Mouse (Mus musculus): ENCODE measurements around the gene Nucb1. TPM values are rescaled to one million over a fixed set of nuclear protein-coding genes. Genes with fewer than 3 reads are reported as not detected.

Nucb1 gene
- 71.0 to 90.0 TPM (median 76.5 TPM) in 4 replicates for total RNA-seq (2023)

DNA sequence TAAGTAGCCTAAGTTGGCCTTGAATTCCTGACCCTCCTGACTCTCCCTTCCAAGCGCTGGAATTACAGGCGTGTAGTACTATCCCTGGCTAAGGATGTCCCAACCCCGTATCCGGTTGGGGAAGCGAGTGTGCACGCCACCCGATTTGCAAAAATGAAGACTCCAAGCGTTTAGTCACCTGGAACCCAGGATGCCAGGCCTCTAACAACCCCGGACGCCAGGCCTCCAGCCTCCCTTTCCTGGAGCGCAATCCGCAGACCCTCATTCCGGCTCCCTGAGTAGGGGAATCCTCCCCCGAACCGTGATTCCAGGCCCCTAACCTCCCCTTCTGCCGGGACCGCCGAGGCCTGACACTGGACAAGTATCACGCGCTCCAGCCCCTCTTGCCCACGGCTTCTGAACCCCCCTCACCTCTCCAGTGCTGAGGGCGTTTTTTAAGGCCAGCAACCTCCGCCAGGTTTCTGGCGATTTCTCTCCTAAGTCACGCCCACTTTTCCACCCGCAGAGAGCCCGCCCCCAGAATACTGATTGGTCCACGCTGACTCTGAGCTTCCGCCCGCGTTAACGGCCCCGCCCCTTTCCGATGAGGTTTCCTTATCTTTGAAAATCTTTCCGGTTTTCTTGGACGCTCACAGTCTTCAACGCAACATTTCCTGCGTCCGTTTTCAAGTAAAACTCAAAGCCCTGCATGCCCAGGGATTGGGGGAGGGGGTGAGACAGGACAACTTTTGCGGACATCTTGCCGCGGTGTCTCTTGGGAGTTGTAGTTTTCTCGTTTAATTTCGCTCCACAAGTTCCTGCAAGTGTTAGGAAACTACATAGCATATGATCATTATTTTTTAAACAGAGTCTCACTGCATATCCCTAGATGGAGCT lies at the start of gene Nucb1:
Nucb1 (minus strand) TSS at position 495 of the 876 bp plus-strand sequence.

GRCm38 (mm10) chr7:45554744-45555143 lies 44.5 kb upstream of the Nucb1 start, which contains the start of gene Hsd17b14:
TSS of gene Hsd17b14 (plus strand) at chr7:45554893.

GRCm38 (mm10) chr7:45525809-45526473 lies 15.7 kb upstream of the Nucb1 start, which contains the start of the genes Ppp1r15a and Plekha4:
TSS of gene Ppp1r15a (minus strand) at chr7:45526268.
TSS of gene Plekha4 (plus strand) at chr7:45526330.

GRCm38 (mm10) chr7:45488293-45489204 lies 21.7 kb downstream of the Nucb1 start, which contains the start of gene Dhdh:
TSS of gene Dhdh (minus strand) at chr7:45488805.

GRCm38 (mm10) chr7:45486761-45487415 lies 23.3 kb downstream of the Nucb1 start, which contains the start of gene Gm45808:
TSS of gene Gm45808 (minus strand) at chr7:45486811.

DNA sequence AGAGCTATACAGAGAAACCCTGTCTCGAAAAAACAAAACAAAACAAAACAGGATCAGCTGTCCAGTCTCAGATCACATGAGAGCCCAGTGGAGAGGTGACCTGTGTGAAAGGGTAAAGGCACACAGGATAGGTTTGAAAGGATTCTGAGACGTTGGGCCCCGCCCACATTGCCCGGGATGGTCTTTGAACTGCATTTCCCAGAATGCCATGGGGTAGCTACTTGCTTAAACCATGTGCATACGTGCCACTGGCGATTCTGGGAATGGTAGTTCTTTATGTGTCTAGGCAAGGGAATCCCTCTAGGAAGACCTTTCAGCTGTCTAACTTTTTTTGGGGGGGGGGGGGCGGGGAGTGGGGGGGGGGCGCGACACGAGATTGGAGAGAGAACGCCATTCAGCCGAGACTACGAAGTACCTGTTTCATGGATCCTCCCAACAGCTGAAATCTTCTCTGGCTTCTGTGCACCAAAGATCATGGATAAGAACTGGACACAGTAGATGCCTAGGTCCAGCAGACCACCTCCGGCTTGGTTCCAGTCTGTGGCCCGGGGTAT lies 28.8 kb downstream of the Nucb1 start, which contains the start of gene Tulp2:
Tulp2 (plus strand) TSS at position 504 of the 554 bp plus-strand sequence.

DNA sequence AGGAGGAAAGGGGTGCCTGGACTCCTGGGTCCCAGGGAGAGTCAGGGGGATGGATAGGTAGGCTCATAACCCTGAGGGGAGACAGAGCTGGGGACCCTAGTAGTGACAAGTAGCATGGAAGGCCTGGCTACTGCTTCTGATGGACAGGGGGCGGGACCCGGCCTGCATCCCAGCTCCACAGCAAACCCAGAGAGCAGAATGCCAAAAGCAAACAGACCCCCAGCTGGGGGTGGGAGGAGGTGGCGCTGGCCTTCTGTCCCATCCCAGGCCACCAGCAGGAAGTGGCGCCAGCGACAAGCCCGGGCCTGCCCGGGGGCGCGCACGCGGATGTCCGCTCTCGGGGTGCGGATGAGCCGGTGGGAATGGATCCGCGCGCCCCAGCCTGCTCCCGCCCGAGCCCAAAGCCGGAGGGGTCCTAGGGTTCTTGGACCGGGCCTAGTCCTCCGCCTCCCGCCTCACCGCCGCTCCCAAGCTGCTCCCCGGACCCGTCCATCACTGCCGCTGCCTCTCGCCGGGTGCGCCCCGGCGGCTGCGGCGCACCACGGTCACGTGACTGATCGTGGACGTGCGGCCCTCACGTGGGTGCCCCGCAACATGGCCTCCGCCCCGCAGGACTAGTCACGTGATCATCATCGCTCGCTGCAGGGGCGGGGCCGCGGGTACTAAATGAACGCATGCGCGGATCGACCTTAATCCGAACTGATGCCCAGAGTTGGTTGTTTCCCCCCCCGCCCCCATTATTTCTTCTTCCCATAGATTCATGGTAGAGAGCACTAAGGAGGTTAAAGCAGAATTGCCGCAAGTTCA lies 43.7 kb downstream of the Nucb1 start, which contains the start of gene Bax:
Bax (minus strand) TSS at position 616 of the 807 bp plus-strand sequence.

DNA sequence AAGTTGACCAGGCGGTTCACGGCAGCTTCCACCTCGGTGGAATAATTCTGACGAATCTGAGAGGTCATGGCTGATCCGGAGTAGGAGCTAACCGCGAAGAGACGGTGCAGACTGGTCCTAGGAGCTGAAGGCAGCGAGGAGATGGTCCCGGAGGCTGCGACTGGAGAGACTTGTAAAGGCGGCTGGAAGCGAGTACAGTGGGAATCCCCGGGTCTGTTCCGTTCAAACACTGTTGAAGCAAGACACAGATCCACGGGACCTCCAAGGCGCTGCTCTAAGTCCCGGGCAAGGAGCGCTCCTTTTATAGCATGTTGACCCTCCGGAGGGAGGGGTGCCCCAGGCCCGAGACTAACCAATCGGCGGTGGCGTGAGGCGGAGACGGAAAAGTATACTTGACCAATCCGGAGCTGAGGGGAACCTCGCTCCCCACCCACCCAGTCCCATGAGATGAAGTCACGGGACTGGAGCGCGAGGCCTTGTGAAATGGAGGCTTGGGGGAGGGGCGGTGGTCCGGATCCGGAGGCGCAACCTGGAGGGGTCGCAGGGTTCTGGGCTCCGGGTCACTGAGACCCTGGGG lies 50.6 kb downstream of the Nucb1 start, which contains the start of gene Ftl1:
Ftl1 (minus strand) TSS at position 321 of the 577 bp plus-strand sequence.

Other genes with a start within 250 kb of the Nucb1 start
- 0.95 to 1.4 TPM (median 0.98 TPM) in 3 of 4 replicates, not detected in the other for gene Slc6a21, start 232.9 kb downstream of the Nucb1 start, total RNA-seq (2023)
- gene Trpm4, start 176.6 kb downstream of the Nucb1 start, total RNA-seq (2023), result 10.6 to 12.8 TPM (median 11.5 TPM) in 4 replicates
- not detected in 4 replicates for gene Hrc, start 175.1 kb downstream of the Nucb1 start, total RNA-seq (2023)
- 0.21 to 0.47 TPM (median 0.43 TPM) in 3 of 4 replicates, not detected in the other for gene Ppfia3, start 143.4 kb downstream of the Nucb1 start, total RNA-seq (2023)
- 1.8 to 2.4 TPM in 2 of 4 replicates, not detected in the others for gene Lin7b, start 139.8 kb downstream of the Nucb1 start, total RNA-seq (2023)
- gene Snrnp70, start 114.7 kb downstream of the Nucb1 start, total RNA-seq (2023), result 589 to 644 TPM (median 622 TPM) in 4 replicates
- gene Kcna7, start 104.8 kb downstream of the Nucb1 start, total RNA-seq (2023), result not detected in 4 replicates
- not detected in 4 replicates for gene Ntf5, start 96.7 kb downstream of the Nucb1 start, total RNA-seq (2023)
- not detected in 4 replicates for gene Lhb, start 89.6 kb downstream of the Nucb1 start, total RNA-seq (2023)
- gene Gys1, start 75.6 kb downstream of the Nucb1 start, total RNA-seq (2023), result 15.2 to 18.0 TPM (median 16.1 TPM) in 4 replicates
- 40.7 to 51.8 TPM (median 44.5 TPM) in 4 replicates for gene Ruvbl2, start 72.3 kb downstream of the Nucb1 start, total RNA-seq (2023)
- 663 to 714 TPM (median 691 TPM) in 4 replicates for gene Ftl1, start 50.5 kb downstream of the Nucb1 start, total RNA-seq (2023)
- 111 to 118 TPM (median 114 TPM) in 4 replicates for gene Bax, start 43.5 kb downstream of the Nucb1 start, total RNA-seq (2023)
- not detected in 4 replicates for gene Tulp2, start 28.5 kb downstream of the Nucb1 start, total RNA-seq (2023)
- gene Gm45808, start 23.6 kb downstream of the Nucb1 start, total RNA-seq (2023), result 0.98 to 2.1 TPM in 2 of 4 replicates, not detected in the others
- 2.7 to 4.4 TPM (median 3.5 TPM) in 4 replicates for gene Dhdh, start 21.6 kb downstream of the Nucb1 start, total RNA-seq (2023)
- 1,459 to 1,639 TPM (median 1,567 TPM) in 4 replicates for gene Ppp1r15a, start 15.9 kb upstream of the Nucb1 start, total RNA-seq (2023)
- gene Plekha4, start 15.9 kb upstream of the Nucb1 start, total RNA-seq (2023), result 1.4 to 3.1 TPM (median 2.0 TPM) in 4 replicates
- gene Hsd17b14, start 44.5 kb upstream of the Nucb1 start, total RNA-seq (2023), result not detected in 4 replicates
- gene Bcat2, start 59.7 kb upstream of the Nucb1 start, total RNA-seq (2023), result 29.0 to 35.7 TPM (median 34.2 TPM) in 4 replicates
- not detected in 4 replicates for gene Fgf21, start 105.1 kb upstream of the Nucb1 start, total RNA-seq (2023)
- gene Fut1, start 106.9 kb upstream of the Nucb1 start, total RNA-seq (2023), result not detected in 4 replicates
- not detected in 4 replicates for gene Izumo1, start 111.4 kb upstream of the Nucb1 start, total RNA-seq (2023)
- gene Rasip1, start 117.1 kb upstream of the Nucb1 start, total RNA-seq (2023), result 0.18 to 0.36 TPM (median 0.26 TPM) in 4 replicates
- gene Mamstr, start 129.6 kb upstream of the Nucb1 start, total RNA-seq (2023), result not detected in 4 replicates
- gene Fut2, start 156.0 kb upstream of the Nucb1 start, total RNA-seq (2023), result not detected in 4 replicates
- gene Ntn5, start 173.6 kb upstream of the Nucb1 start, total RNA-seq (2023), result not detected in 4 replicates
- not detected in 4 replicates for gene Sec1, start 184.0 kb upstream of the Nucb1 start, total RNA-seq (2023)
- not detected in 4 replicates for gene Car11, start 189.4 kb upstream of the Nucb1 start, total RNA-seq (2023)
- gene Dbp, start 194.7 kb upstream of the Nucb1 start, total RNA-seq (2023), result 19.3 to 25.2 TPM (median 23.7 TPM) in 4 replicates
- gene Rpl18, start 205.1 kb upstream of the Nucb1 start, total RNA-seq (2023), result 2,047 to 2,170 TPM (median 2,138 TPM) in 4 replicates
- 31.9 to 35.1 TPM (median 32.5 TPM) in 4 replicates for gene Sphk2, start 207.6 kb upstream of the Nucb1 start, total RNA-seq (2023)
- gene Fam83e, start 210.8 kb upstream of the Nucb1 start, total RNA-seq (2023), result 1.0 to 1.9 TPM (median 1.5 TPM) in 4 replicates
- gene Spaca4, start 215.4 kb upstream of the Nucb1 start, total RNA-seq (2023), result not detected in 4 replicates

Data from B cell, adult 62 days (primary cell).